Mouse (Mus musculus): ENCODE results near the gene Pnpla5.
"Not testable (repeated sequence)": the region's sequence is repeated elsewhere in the genome, so short reads cannot be mapped to it uniquely, and the experiment has no call there.

The Pnpla5 gene

GRCm38 (mm10) chr15:84123075-84123474 is at the start of gene Pnpla5:
Pnpla5 (minus strand) TSS chr15:84123175.
- no peak for DNase-seq (ENCODE audit: low spot score)

- DNase-seq (ENCODE audit: low spot score) = no peak
Measured at GRCm38 (mm10) chr15:84171166-84171565, 48.2 kb upstream of the Pnpla5 start.

GRCm38 (mm10) chr15:84169511-84169910 is 46.5 kb upstream of the Pnpla5 start:
- no peak for DNase-seq (ENCODE audit: low spot score)

- peak; percentile 12 for DNase-seq (ENCODE audit: low spot score)
Measured at GRCm38 (mm10) chr15:84168170-84169161, 45.5 kb upstream of the Pnpla5 start.

GRCm38 (mm10) chr15:84167600-84167999 is 44.6 kb upstream of the Pnpla5 start, which contains the start of gene Pnpla3:
Pnpla3 (plus strand) TSS chr15:84167837.
- peak; percentile 95 for DNase-seq (ENCODE audit: low spot score)

- no peak for DNase-seq (ENCODE audit: low spot score)
Measured at GRCm38 (mm10) chr15:84166818-84167217, 43.8 kb upstream of the Pnpla5 start.

GRCm38 (mm10) chr15:84161871-84162270 is 38.9 kb upstream of the Pnpla5 start:
- no peak for DNase-seq (ENCODE audit: low spot score)

- DNase-seq (ENCODE audit: low spot score) = not testable (repeated sequence)
Measured at GRCm38 (mm10) chr15:84157530-84157929, 34.6 kb upstream of the Pnpla5 start.

- DNase-seq (ENCODE audit: low spot score) = no peak
Measured at GRCm38 (mm10) chr15:84156158-84156557, 33.2 kb upstream of the Pnpla5 start.

GRCm38 (mm10) chr15:84140929-84141328 is 18.0 kb upstream of the Pnpla5 start:
- no peak for DNase-seq (ENCODE audit: low spot score)

GRCm38 (mm10) chr15:84140109-84140508 is 17.1 kb upstream of the Pnpla5 start:
- DNase-seq (ENCODE audit: low spot score) = no peak

- no peak for DNase-seq (ENCODE audit: low spot score)
Measured at GRCm38 (mm10) chr15:84139592-84140005, 16.6 kb upstream of the Pnpla5 start.

GRCm38 (mm10) chr15:84136473-84137415 is 13.8 kb upstream of the Pnpla5 start:
- DNase-seq (ENCODE audit: low spot score) = no peak

GRCm38 (mm10) chr15:84135472-84135871 is 12.5 kb upstream of the Pnpla5 start:
- peak; percentile 16 for DNase-seq (ENCODE audit: low spot score)

GRCm38 (mm10) chr15:84133440-84133839 is 10.5 kb upstream of the Pnpla5 start:
- DNase-seq (ENCODE audit: low spot score) = no peak

- no peak for DNase-seq (ENCODE audit: low spot score)
Measured at GRCm38 (mm10) chr15:84131971-84132370, 9.0 kb upstream of the Pnpla5 start.

- DNase-seq (ENCODE audit: low spot score) = peak; percentile 49
Measured at GRCm38 (mm10) chr15:84131096-84131786, 8.3 kb upstream of the Pnpla5 start.

GRCm38 (mm10) chr15:84126871-84127270 is 3.9 kb upstream of the Pnpla5 start:
- no peak for DNase-seq (ENCODE audit: low spot score)

GRCm38 (mm10) chr15:84126447-84126846 is 3.5 kb upstream of the Pnpla5 start:
- no peak for DNase-seq (ENCODE audit: low spot score)

- no peak for DNase-seq (ENCODE audit: low spot score)
Measured at GRCm38 (mm10) chr15:84124086-84124485, 1.1 kb upstream of the Pnpla5 start.

GRCm38 (mm10) chr15:84121036-84121435 is 1.9 kb downstream of the Pnpla5 start:
- no peak for DNase-seq (ENCODE audit: low spot score)

GRCm38 (mm10) chr15:84120612-84121011 is 2.4 kb downstream of the Pnpla5 start:
- DNase-seq (ENCODE audit: low spot score) = no peak

Data from urinary bladder, postnatal 14 days (tissue).